Comparison of ENCODE assay signal across 18 mouse cellular contexts in the genomic region with DNA sequence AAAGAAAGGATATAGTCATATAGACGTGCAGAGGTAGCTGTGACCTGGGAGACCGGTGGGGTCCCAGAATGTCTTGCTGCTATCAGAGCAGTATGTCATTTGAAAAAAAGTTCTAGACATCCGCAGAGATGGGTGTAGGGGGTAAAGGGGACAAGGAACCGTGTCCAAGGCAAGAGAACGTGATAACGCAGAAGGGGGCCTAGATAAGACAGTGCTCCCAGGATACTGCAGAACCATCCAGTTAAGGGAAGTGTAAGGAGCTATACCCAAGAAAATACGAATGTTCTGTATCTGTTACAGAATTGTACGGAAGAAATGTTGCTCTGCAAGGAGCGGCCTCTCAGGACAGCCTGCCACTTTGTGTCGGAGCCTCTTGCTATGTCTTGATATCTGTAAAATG.
"Had no signal": no experiment of that assay in that cellular context is flagged by ENCODE, and none has a peak within 500 bp of the region (broad histone marks: within the 10 kb centered on the region; RNA-seq: fewer than 3 reads in every experiment).

No protein-coding gene starts in this region.

- H3K27ac ChIP-seq: limb, embryonic 12.5 days; limb, embryonic 15.5 days; liver, embryonic 15.5 days; macrophage; midbrain, embryonic 12.5 days; neural tube, embryonic 13.5 days; stomach, embryonic 15.5 days had no signal

- H3K36me3 ChIP-seq: limb, embryonic 12.5 days; limb, embryonic 15.5 days; liver, embryonic 15.5 days; midbrain, embryonic 12.5 days; neural tube, embryonic 13.5 days; stomach, embryonic 15.5 days had no signal

- H3K4me2 ChIP-seq: limb, embryonic 12.5 days; limb, embryonic 15.5 days; liver, embryonic 15.5 days; lung, embryonic 14.5 days; midbrain, embryonic 12.5 days; neural tube, embryonic 13.5 days; stomach, embryonic 15.5 days had no signal

- DNase-seq: kidney, adult 18-20 months; kidney, adult 9 months; kidney, postnatal 14 days; kidney, postnatal 4 days; left cerebral cortex, postnatal 4 days; lung, embryonic 14.5 days; retina, postnatal 1 day; thymus, postnatal 25 days had no signal

- H3K4me1 ChIP-seq: midbrain, embryonic 12.5 days; neural tube, embryonic 13.5 days; stomach, embryonic 15.5 days had no signal

- H3K27me3 ChIP-seq: limb, embryonic 12.5 days; limb, embryonic 15.5 days; liver, embryonic 15.5 days; midbrain, embryonic 12.5 days; stomach, embryonic 15.5 days had no signal

- H3K9me3 ChIP-seq: limb, embryonic 12.5 days; limb, embryonic 15.5 days; liver, embryonic 15.5 days; midbrain, embryonic 12.5 days; neural tube, embryonic 13.5 days; stomach, embryonic 15.5 days had no signal

- ATAC-seq: lung, postnatal 0 days; midbrain, embryonic 16.5 days had no signal

- H3K9ac ChIP-seq: limb, embryonic 12.5 days; limb, embryonic 15.5 days; liver, embryonic 15.5 days; lung, embryonic 14.5 days; midbrain, embryonic 12.5 days; neural tube, embryonic 13.5 days; stomach, embryonic 15.5 days had no signal

- H3K4me3 ChIP-seq: limb, embryonic 12.5 days; limb, embryonic 15.5 days; liver, embryonic 15.5 days; midbrain, embryonic 12.5 days; myocyte; neural tube, embryonic 13.5 days; stomach, embryonic 15.5 days had no signal
